Mouse (Mus musculus) brown adipose tissue, adult 24 weeks (tissue): ENCODE data around the gene Aldoart2. TPM values are rescaled to one million over a fixed set of nuclear protein-coding genes. Genes with fewer than 3 reads are reported as not detected.
A peak's percentile ranks its signal among the peaks of the same experiment; 100 is the strongest.
"Not testable (repeated sequence)": the region's sequence is repeated elsewhere in the genome, so short reads cannot be mapped to it uniquely, and the experiment has no call there.

Experiments
- H3K27ac ChIP-seq: fragments of 200-500 bp; replicated peaks from 2 replicates; pipeline ENCODE4 v1.5.1; 2012; ENCODE audit warnings: low read depth, mild to moderate bottlenecking, low read length
- H3K4me1 ChIP-seq: fragments of 200-500 bp; 2 replicates; pipeline ENCODE4 v1.6.1; 2012; ENCODE audit warnings: low read length, mixed read lengths; ENCODE audit not compliant: control insufficient read depth, insufficient read depth, insufficient read length
- H3K4me3 ChIP-seq: fragments of 200-500 bp; 2 replicates; pipeline ENCODE4 v1.5.1; 2012; ENCODE audit warnings: low read depth, mild to moderate bottlenecking, low read length, moderate library complexity; ENCODE audit not compliant: insufficient read depth
- polyA plus RNA-seq: library from polyadenylated mRNA; stranded (reverse); fragments of >200 nt; gene quantifications from 2 replicates; pipeline ENCODE4 v1.2.4, GENCODE M21; 2012; ENCODE audit not compliant: missing spikeins, insufficient read depth, insufficient read length

Aldoart2 gene
- 0.71 and 1.8 TPM in 2 replicates for polyA plus RNA-seq

- Histone ChIP-seq H3K27ac (no peak within 1 kb of the TSS), H3K4me1 (no peaks in the 10 kb centered on the region), H3K4me3 (no peak within 1 kb of the TSS)
Observed at GRCm38 (mm10) chr12:55565206-55565605, at the start of gene Aldoart2. Aldoart2 (plus strand) TSS chr12:55565239.

- Histone ChIP-seq H3K27ac (no peak overlapping the region), H3K4me3 (no peak overlapping the region), H3K4me1 (no peaks in the 10 kb centered on the region)
Observed at GRCm38 (mm10) chr12:55518061-55518738, 46.8 kb upstream of the Aldoart2 start.

GRCm38 (mm10) chr12:55526983-55527752 lies 37.9 kb upstream of the Aldoart2 start:
- H3K4me3 ChIP-seq = no peak overlapping the region
- no peak overlapping the region for H3K27ac ChIP-seq
- no peaks in the 10 kb centered on the region for H3K4me1 ChIP-seq

GRCm38 (mm10) chr12:55536537-55537135 lies 28.4 kb upstream of the Aldoart2 start:
- Histone ChIP-seq H3K4me1 (no peaks in the 10 kb centered on the region), H3K27ac (no peak overlapping the region), H3K4me3 (no peak overlapping the region)

GRCm38 (mm10) chr12:55537742-55538141 lies 27.3 kb upstream of the Aldoart2 start:
- no peaks in the 10 kb centered on the region for H3K4me1 ChIP-seq
- H3K27ac ChIP-seq = no peak overlapping the region
- no peak overlapping the region for H3K4me3 ChIP-seq

DNA sequence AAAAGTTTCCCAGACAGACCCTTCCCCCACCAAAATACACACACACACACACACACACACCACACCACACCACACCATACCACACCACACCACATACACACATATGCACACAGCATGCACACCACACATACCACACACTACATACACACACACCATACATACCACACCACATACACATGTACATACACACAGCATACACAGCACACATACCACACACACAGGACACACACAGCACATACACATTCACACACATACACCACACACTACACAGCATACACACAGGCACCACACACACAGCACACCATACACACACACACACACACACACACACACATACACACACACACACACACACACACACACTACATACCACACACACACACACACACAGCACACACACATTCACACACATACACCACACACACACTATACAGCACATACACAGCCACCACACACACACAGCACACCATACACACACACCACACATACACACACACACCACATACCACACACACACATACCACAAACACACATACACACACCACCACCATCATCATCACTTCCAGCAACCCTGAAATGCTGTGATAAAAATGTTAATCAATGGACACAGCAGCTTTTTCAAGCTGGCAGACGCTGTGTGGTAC lies 26.6 kb upstream of the Aldoart2 start:
- Histone ChIP-seq H3K4me1 (no peaks in the 10 kb centered on the region), H3K4me3 (no peak overlapping the region), H3K27ac (no peak overlapping the region)

DNA sequence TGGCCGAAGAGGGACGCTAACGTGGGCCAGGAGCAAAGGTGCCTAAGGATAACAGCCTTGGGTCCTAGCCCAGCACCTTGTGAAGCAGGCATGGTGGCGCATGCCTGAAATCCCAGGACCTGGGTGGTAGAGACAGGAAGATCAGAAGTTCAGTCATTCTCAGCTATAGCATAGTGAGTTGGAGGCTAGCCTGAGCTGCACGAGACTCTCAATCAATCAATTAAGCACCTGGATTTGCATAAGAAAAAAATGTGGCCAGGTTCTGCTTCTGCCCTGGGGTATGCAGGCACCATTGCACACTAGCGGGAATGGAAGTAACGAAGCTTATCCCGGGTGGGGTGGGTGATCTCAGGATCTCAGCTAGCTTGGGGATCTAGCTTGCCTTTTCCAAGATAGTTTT lies 25.9 kb upstream of the Aldoart2 start:
- no peaks in the 10 kb centered on the region for H3K4me1 ChIP-seq
- H3K4me3 ChIP-seq = no peak overlapping the region
- no peak overlapping the region for H3K27ac ChIP-seq

DNA sequence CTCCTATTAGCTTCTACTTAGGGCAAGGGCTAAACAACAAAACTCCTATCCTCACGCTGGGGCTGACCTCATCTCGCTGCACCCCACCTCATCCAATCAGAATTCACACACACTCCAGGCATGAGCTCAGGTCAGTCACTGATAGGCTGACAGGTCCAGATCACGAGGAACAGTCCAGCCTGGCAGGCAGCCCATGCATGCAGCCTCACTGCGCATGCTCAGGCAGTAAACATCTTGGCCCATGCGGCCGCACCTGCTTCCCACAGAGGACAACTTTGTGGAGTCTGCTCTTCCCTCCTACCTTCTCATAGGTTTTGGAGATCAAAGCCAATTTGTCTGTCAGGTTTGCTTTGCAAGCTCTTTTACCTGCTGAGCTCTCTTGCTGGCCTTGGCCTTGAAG lies 10.1 kb upstream of the Aldoart2 start:
- not testable (repeated sequence) for H3K4me1 ChIP-seq, H3K4me3 ChIP-seq, H3K27ac ChIP-seq

DNA sequence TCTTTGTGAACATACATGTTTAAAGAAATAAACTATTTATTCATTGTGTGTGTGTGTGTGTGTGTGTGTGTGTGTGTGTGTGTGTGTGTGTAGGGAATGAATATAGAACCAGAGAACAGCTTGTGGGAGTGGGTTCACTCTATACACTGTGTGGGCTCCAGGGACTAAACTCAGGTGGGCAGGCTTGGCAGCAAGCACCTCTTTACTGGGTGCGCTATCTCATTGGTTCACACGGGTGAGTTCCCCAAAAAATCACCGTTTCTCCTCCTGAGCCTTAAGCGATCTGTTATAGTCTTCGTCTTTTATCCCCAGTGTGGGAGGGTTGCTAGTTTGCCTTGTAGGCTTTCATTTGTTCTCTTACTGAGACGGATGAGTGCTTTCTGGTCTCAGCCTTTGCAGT lies 7.2 kb upstream of the Aldoart2 start:
- Histone ChIP-seq H3K27ac (no peak overlapping the region), H3K4me1 (no peaks in the 10 kb centered on the region), H3K4me3 (no peak overlapping the region)

GRCm38 (mm10) chr12:55559184-55559855 lies 5.7 kb upstream of the Aldoart2 start:
- H3K4me3 ChIP-seq = no peak overlapping the region
- H3K4me1 ChIP-seq = no peaks in the 10 kb centered on the region
- H3K27ac ChIP-seq = no peak overlapping the region

GRCm38 (mm10) chr12:55560025-55560690 lies 4.9 kb upstream of the Aldoart2 start:
- Histone ChIP-seq H3K27ac (no peak overlapping the region), H3K4me3 (peak overlapping the region; percentile 46), H3K4me1 (no peaks in the 10 kb centered on the region)

DNA sequence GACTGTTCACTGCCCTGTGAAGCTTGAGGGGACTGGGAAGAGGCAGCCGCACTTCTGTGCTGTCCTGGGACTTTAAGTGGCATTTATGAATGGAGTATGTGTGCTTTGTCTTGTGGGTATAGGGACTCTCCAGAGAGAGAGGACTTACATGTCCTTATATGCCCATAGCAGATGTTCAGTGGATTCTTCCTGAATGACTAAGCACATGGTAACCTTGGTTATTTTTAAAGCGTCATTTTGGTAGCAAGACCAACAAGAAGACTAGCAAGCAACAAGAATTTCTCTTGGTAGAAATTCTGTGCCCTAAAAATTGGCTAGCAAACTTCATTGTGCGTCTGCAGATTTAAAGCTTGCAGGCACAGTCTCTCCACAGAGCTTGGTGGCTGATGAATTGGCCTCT lies 1.3 kb upstream of the Aldoart2 start:
- Histone ChIP-seq H3K4me3 (no peak overlapping the region), H3K27ac (no peak overlapping the region), H3K4me1 (no peaks in the 10 kb centered on the region)

GRCm38 (mm10) chr12:55564187-55564963 lies 664 bp upstream of the Aldoart2 start:
- Histone ChIP-seq H3K27ac (no peak overlapping the region), H3K4me1 (no peaks in the 10 kb centered on the region), H3K4me3 (no peak overlapping the region)

- Histone ChIP-seq H3K27ac (no peak overlapping the region), H3K4me3 (no peak overlapping the region), H3K4me1 (no peaks in the 10 kb centered on the region)
Observed at GRCm38 (mm10) chr12:55565867-55566266, 828 bp downstream of the Aldoart2 start.
